Mouse (Mus musculus) left cerebral cortex, postnatal 25 days (tissue): ENCODE data around the gene Elk3. TPM values are rescaled to one million over a fixed set of nuclear protein-coding genes. Genes with fewer than 3 reads are reported as not detected.

ENCODE experiments used
- DNase-seq, 2 experiments: peaks; one replicate each; pipeline ENCODE4 v3.0.0; 2022; ENCODE audit warnings: low spot score in 2 of 2, mixed read lengths in 1 of 2
- intact Hi-C: fragments of 180-260 bp; cut with DNase I; formaldehyde crosslinking; loops from one replicate; pipeline ENCODE4 v1.15.1; 2025
- total RNA-seq, 2 experiments: library from RNA; stranded (reverse); gene quantifications; 2 replicates each; pipeline ENCODE4 v1.2.3; 2021

Elk3 gene
- total RNA-seq, 2 experiments from 2014 or later = 9.6 to 12.4 TPM

DNA sequence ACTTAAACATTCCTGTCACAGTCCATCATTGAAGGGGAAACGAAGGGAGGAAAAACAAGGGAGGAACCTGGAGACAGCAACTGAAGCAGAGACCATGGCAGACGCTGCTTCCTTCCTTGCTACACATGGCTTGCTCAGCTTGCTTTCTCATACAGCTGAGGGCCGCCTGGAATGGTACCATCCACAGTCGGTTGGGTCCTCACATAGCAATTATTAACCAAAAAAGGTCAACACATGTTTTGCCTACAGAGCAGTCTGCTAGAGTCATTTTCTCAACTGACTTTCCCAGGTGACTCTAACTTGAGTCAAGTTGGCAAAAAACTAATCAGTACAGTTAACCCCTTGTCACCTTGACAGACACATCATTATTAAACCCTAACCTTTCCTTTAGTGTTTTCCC is 96.7 kb downstream of the Elk3 start:
- intact Hi-C loops = no loop called here
- DNase-seq = no peak

DNA sequence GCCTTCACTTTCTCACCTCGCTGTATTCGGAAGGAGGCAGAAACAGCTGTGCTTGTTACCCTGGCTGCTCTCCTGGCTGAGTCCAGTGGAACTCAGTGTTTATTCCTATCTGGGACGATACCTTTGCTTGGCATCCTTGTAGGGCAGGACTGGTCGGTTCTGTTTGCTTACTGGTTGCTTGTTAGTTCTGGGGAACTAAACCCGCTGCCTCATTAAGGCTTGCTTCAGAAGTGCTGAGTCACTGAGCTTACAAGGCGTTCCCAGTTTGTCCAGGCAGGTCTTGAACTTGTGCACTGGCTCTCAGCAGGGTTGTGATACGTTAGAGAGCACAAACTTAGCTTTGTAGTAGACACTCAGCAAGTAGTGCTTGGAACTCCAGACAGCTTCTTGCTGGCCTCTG is 97.6 kb downstream of the Elk3 start:
- intact Hi-C loops = no loop called here
- DNase-seq = no peak

DNA sequence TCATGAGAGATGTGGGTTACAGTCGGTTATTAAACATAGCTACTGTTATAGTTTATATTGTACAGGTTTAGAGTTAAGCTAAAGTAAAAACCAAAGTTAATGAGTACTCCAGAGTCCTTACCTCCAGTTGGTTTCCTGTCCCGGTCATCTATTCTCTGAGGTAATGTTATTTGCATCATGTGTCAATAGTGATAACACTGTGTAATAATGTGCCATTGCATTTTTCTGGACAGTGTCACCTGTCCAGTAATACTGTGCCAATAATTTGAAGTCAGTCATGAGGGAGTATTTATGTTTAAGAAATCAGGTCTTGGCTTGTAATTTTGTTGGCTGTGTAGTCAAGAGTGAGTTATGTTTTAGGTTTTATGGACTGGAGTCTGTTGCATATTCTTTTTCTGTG is 98.2 kb downstream of the Elk3 start:
- intact Hi-C loops = no loop called here
- DNase-seq = no peak

DNA sequence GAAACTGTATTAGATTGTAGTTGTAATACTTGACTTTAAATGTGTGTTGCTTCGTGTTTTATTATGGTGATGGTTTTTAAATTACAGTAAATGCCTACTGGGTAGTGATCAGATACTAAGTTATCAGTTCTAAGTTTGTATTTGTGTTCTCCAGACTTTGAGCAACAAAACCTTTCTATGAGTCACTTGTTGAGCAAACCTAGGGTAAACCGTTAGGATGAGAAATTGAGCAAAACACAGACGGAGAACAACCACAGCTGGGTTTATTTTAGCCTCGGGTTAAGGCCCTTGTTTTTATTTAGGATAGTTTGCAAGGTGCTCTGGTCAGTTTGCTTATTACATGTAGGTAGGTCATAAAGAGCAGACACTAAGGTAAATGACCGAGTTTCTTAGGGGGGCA is 103.8 kb downstream of the Elk3 start:
- intact Hi-C loops = no loop called here
- no peak for DNase-seq

DNA sequence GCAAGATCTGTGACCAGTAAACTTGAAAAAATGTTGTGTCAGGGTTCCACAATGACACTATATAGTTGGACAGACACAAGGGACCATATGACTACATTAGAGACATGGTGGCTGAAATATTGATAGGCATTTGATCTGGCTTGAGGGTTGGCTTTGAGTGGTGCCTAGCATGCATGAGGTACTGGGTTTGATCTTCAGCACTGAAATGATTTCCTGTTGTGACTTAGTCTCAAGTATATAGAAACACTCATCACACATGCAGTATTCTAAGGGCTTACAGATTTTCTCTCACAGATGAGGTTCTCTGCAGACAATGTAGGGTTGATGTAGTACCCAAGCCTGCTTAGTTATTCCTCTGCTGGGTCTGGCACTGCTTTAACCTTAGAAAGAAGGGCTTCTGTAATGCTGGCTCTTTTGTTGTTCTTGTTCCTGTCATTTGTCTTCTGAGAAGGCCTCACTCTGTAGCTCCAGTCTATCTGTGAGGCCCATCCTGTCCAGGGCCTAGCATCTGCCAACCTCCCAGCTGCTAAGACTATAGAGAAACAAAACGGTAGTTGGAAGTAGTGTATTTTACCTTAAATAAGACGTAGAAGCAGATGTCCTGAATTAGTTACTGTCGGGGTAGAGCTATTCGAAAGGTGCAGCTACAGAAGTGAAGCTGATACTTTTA is 105.5 kb downstream of the Elk3 start:
- intact Hi-C loops = no loop called here
- DNase-seq = no peak

DNA sequence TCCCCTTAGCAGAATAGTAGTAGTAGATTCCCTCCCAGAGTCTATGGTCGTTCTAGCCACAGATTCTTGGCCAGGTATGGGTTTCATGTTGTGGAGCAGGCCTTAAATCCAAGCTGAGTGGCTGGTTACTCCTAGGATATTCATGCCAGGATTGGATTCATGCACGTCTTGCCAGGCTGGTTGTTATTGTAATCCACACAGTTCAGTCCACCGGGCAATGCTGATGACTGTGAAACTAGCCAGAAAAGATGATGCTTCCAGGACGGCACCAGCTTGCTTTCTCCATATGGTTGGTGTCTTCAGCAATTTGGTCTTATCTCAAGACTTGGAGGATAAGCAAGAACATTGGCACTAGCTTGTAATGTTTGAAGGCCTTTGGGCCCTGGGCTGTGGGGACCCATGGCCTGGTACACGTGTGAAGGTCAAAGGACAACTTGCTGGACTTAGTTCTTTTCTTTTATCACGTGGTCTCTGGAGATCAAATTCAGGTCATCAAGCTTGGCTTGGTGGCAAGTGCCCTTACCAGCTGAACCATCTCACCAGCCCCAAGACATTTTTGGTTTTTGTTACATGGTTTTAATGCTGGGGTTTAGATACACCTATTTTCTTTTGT is 109.0 kb downstream of the Elk3 start:
- no peak for DNase-seq
- intact Hi-C loops = no loop called here

DNA sequence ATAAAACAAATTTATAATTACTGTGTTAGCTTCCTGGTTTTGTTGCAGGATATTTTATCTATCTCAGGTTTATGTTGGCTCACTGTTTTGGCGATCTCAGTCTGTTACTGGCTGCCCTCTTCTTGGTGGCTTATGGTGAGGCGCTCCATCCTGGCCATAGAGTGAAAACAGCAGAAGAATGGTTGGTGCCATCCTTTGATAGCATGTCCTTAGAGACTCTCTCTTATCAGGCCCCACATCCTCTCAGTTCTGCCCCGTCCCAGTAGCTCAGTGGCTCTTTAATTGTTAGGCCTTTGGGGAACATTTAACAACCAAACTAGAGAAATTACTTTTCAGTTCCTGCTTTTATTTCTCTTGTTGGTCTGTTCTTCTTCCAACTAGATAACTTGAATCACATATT is 112.0 kb downstream of the Elk3 start:
- intact Hi-C loops = no loop called here
- no peak for DNase-seq

Other genes with a start within 250 kb of the Elk3 start
- 10 to 100 TPM; 17.3 to 18.9 TPM for gene Cfap54, start 229.5 kb downstream of the Elk3 start, total RNA-seq
- 100 to 1,000 TPM; 217 to 221 TPM for gene Cdk17, start 150.3 kb downstream of the Elk3 start, total RNA-seq
- gene Lta4h, start 142.3 kb upstream of the Elk3 start, total RNA-seq = 10 to 100 TPM; 52.1 to 60.8 TPM
- gene Hal, start 177.6 kb upstream of the Elk3 start, total RNA-seq = not detected
- gene Amdhd1, start 228.9 kb upstream of the Elk3 start, total RNA-seq = under 1 TPM; 0.76 to 0.82 TPM
- not detected for gene Ccdc38, start 229.5 kb upstream of the Elk3 start, total RNA-seq